Mouse (Mus musculus) gastrocnemius, adult 2 months (tissue): Measurements from ENCODE around the gene Bicra. TPM values are rescaled to one million over a fixed set of nuclear protein-coding genes. Genes with fewer than 3 reads are reported as not detected.
A peak's percentile ranks its signal among the peaks of the same experiment; 100 is the strongest.

Experiments used
- DNase-seq: peaks from one replicate; pipeline ENCODE4 v3.0.0; 2022
- H3K27ac ChIP-seq: fragments of 200-600 bp; 2 replicates; pipeline ENCODE4 v1.8.1; 2022; ENCODE audit warnings: mild to moderate bottlenecking
- H3K4me3 ChIP-seq: fragments of 200-600 bp; 2 replicates; pipeline ENCODE4 v1.8.1; 2022; ENCODE audit warnings: mild to moderate bottlenecking, moderate library complexity
- CTCF ChIP-seq: fragments of 200-600 bp; IDR thresholded peaks from 2 replicates; pipeline ENCODE4 v1.8.1; 2022; ENCODE audit warnings: antibody characterized with exemption, mild to moderate bottlenecking, moderate library complexity
- intact Hi-C: fragments of 180-260 bp; cut with DNase I; formaldehyde crosslinking; loops from one replicate; pipeline ENCODE4 v1.15.1; 2025
- total RNA-seq, 2 experiments: library from RNA; stranded (reverse); gene quantifications; 2 replicates each; pipeline ENCODE4 v1.2.3; 2021

Bicra gene
- total RNA-seq, 2 experiments from 2014 or later, result 6.8 to 7.1 TPM

GRCm38 (mm10) chr7:16009636-16010035, 38.1 kb downstream of the Bicra start:
- H3K4me3 ChIP-seq, result no peak overlapping the region
- intact Hi-C loops, result no loop called here
- no peak for TF ChIP-seq CTCF
- no peak for DNase-seq
- H3K27ac ChIP-seq, result peak overlapping the region; percentile 84

DNA sequence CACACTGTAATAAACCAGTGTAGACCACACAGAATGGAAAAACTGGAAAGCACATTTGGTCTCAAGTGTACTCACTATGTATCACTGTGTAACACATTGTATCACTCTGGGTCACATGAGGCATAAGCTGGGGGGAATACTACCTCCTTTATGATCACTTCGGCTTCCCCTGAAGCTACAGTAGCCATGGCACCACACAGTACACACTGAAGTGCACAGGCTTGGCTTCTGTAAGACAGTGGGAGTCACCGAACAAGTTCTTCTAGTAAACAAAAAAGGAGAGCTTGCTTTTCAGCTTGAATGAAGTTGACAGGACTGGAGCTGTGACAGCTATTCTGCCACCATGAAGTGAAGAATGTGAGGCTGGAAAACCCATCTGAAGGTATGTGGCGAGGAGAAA, 42.7 kb downstream of the Bicra start:
- intact Hi-C loops, result no loop called here
- H3K4me3 ChIP-seq, result peak overlapping the region; percentile 56
- H3K27ac ChIP-seq, result peak overlapping the region; percentile 90
- TF ChIP-seq CTCF, result no peak
- DNase-seq, result no peak

- intact Hi-C loops, result no loop called here
- peak; percentile 65 for DNase-seq
- no peak for TF ChIP-seq CTCF
- Histone ChIP-seq H3K4me3 (peak overlapping the region; percentile 56), H3K27ac (peak overlapping the region; percentile 90)
These were observed 43.4 kb downstream of the Bicra start for GRCm38 (mm10) chr7:16004177-16004856.

DNA sequence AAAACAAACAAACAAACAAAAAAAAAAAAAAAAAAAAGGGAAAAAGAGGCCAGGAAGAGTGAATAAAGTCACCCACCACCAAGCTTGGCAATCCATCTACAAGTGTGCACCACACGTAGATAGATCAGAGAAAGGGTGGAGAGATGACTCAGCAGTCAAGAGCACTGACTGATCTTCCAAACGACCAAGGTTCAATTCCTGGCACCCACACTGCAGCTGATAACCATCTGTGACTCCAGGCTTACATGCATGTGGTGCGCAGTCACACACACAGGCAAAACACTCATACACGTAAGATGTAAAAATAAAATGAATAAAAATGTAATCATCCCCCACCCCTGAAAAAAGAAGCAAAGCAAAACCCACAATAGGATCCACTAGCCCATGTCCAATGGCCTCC, 44.7 kb downstream of the Bicra start:
- DNase-seq, result no peak
- no peak for TF ChIP-seq CTCF
- Histone ChIP-seq H3K27ac (peak overlapping the region; percentile 90), H3K4me3 (no peak overlapping the region)
- intact Hi-C loops, result no loop called here

DNA sequence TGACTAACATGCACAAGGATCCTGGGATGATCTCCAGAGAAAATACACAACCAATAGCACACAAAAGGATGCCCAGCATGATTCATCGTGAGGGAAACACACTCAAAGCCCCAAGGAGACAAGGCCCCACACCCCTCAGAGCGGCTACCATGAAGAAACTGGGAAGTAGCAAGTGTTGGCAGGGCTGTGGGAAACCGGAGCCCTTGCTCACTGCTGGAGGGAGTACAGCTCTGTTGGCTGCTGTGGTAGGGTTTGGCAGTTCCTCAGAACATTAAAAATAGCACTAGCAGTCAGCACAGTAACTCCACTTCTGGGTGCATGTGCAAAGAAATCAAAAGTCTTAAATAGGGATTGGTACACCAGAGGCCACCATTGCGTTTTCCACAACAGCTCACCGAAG, 45.5 kb downstream of the Bicra start:
- TF ChIP-seq CTCF, result no peak
- peak; percentile 93 for DNase-seq
- Histone ChIP-seq H3K4me3 (peak overlapping the region; percentile 45), H3K27ac (peak overlapping the region; percentile 90)
- intact Hi-C loops, result loop anchor here (1.0 kb wide), 1 partner anchor 44 kb away; no protein-coding TSS in a partner anchor

DNA sequence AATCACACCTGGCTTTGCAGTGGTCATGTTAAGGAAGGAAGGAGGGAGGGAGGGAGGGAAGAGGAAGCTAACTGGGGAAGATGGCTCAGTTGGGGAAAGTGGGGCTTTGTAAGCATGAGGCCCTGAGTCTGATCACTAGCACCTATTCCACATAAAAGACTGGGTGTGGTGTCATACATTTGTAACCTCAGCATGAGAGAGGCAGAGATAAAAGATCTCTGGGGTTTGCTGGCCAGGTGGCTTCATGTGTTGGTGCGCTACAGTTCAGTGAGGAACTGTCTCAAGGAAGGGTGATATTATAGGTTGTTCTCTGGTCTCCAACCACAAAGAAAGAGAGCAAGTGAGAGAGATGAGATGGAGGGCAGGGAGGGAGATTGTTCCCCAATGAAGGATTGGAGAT, 46.0 kb downstream of the Bicra start:
- H3K27ac ChIP-seq, result peak overlapping the region; percentile 90
- no peak for TF ChIP-seq CTCF

DNA sequence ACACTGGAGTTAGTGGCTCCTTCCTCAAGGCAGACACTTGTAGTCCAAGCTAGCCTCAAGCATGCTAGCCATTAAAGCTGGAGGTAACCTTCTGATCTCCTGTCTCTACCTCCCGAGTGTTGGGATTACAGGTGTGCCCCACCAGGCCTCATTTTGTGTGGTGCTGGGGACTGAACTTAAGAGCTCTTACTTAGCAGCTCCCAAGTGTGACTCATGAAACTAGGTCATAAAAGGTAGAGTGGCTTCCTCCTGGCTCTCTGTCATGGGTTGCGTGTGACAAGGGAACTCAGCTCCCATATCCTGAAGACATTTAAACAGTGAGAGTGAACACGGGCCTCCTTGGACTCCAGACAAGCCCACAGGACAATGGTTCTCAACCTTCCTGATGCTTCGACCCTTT, 53.9 kb downstream of the Bicra start:
- intact Hi-C loops, result no loop called here

More for the DNA sequence above, 46.0 kb downstream of the Bicra start:
- peak overlapping the region; percentile 45 for H3K4me3 ChIP-seq
- no peak for DNase-seq
- intact Hi-C loops, result loop anchor here (1.0 kb wide), 1 partner anchor 45 kb away; no protein-coding TSS in a partner anchor

DNA sequence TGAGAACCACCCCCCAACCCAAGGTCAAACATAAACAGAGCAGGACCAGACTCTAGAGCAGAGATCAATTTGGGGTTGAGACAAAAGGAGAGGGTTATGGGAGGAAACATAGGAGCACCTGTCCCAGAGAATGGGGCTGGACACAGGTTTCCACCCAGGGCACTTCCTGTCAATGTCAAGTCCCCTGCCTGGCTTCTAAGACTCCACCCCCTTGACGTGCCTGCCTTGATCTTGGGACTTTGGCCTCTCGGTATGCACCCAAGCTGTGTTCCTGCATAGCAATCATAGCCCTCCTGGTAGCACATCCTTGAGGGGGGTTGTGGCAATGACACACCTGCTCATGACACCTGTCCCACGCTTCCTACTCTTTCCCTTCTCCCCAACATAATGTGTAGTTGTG, 54.6 kb downstream of the Bicra start:
- Histone ChIP-seq H3K27ac (no peak overlapping the region), H3K4me3 (no peak overlapping the region)
- intact Hi-C loops, result no loop called here
- DNase-seq, result no peak
- TF ChIP-seq CTCF, result no peak

More for the DNA sequence above, 53.9 kb downstream of the Bicra start:
- H3K4me3 ChIP-seq, result no peak overlapping the region
- no peak for TF ChIP-seq CTCF
- no peak for DNase-seq
- no peak overlapping the region for H3K27ac ChIP-seq

GRCm38 (mm10) chr7:15991764-15992163, 56.0 kb downstream of the Bicra start:
- intact Hi-C loops, result no loop called here
- H3K4me3 ChIP-seq, result no peak overlapping the region
- no peak for DNase-seq
- no peak for TF ChIP-seq CTCF
- H3K27ac ChIP-seq, result no peak overlapping the region

DNA sequence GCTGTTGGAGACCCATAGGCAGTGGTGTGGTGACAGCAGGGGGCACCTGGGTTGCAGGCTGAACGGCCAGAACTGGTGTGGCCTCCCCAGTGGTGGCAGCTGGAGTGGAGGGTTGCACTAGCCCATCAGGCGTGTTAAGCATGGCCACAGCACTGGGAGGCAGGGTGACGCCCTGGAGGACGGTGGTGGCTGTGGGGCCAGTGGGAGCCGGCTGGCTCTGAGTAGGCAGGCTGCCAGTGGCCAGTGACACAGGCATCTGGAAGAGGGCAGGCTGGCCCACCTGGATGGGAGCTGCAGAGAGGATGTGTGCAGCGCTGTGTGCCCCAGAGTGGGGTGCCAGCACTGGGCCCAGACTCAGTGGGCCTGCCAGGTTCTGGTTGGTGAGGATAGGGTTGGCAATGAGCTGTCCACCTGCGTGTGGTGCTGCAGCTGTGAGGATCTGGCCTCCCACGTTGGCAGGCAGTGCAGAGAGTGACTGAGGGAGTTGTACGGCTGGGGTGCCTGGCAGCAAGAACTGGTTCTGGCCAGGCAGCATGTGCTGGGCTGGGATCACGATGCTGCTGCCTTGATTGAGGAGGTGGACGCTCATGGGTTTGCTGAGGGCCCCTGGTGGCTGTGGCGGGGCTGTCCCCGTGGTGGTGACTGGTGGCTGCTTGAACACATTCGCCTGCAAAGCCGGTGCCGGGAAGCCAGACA, 59.9 kb downstream of the Bicra start:
- intact Hi-C loops, result no loop called here
- TF ChIP-seq CTCF, result no peak; the same call in 1 of the 2 replicates
- no peak for DNase-seq
- no peak overlapping the region for H3K4me3 ChIP-seq
- H3K27ac ChIP-seq, result no peak overlapping the region

DNA sequence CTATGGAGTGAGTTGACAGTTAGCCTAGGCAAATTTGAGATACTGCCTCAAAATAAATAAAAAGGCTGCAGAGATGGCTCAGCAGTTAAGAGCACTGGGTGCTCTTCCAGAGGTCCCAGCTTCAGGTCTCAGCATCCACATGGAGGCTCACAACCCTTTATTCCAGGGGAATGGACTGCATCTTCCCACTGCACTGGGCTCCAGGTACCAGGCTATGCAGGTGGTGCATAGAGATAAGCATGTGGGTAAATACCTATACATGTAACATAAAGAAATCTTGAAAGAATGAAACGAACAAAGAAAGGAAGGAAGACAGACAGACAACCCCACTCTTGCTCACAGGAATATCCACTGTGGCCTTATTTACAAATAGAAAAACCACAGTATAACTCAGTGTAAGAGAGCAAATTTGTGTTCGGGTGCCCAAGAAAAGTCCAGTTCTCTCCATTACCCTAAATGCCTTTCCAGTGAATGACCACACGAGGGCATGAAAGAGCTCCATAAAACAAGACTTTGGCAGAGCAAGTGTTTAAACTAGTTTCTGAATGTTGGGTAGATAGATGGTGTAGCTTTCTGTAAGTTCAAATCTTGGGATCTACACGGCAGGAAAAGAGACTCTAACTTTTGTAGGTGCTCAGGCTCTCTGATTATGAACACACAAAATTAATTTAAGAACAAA, 64.9 kb downstream of the Bicra start:
- no peak for DNase-seq
- Histone ChIP-seq H3K27ac (peak overlapping the region; percentile 24; the same call in 1 of the 2 replicates), H3K4me3 (no peak overlapping the region)
- TF ChIP-seq CTCF, result peak; percentile 88
- intact Hi-C loops, result loop anchor here (1.0 to 5.0 kb wide), 2 partner anchors 34 to 69 kb away; no protein-coding TSS in a partner anchor

DNA sequence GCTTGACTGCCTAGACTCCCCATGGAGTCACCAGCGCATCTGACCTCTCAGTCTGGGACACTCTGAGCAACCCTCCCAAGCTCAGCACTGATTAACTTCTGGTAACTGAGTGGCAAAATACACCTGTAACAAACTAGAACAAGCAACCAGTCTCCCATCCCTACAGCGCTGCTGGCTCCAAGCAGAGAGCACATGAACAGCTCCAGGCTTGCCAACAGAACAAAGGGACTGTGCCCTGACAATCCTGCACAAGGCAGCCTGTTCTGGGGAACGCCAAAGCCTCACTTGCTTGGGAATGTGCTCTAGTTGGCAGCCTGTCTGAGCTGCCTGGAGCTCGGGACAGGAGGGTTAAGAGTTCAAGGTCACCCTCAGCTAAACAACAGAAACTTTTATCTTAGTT, 66.2 kb downstream of the Bicra start:
- no peak for DNase-seq
- Histone ChIP-seq H3K27ac (peak overlapping the region; percentile 35; the same call in 1 of the 2 replicates), H3K4me3 (no peak overlapping the region)
- intact Hi-C loops, result loop anchor here (5.0 kb wide), 1 partner anchor 36 kb away; no protein-coding TSS in a partner anchor
- TF ChIP-seq CTCF, result no peak

DNA sequence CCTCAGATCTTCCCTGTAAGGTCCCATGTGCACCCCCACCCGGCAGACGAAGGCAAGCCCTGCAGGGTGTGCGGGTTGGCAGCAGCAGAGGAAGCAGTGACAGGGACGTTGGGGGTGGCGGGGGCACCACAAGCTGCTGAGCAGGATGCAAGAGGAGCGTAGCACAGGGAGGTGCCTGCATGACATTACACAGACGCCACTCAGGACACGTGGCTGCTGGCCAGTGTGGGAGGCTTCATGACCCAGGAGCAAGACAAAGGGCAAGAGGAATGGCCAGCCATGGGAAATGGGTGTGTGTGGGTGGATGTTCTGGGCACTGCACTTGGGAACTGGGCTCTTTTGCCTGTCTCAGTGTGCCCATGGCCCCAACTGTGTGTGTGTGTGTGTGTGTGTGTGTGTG, 67.5 kb downstream of the Bicra start:
- no peak for TF ChIP-seq CTCF
- no peak for DNase-seq
- peak overlapping the region; percentile 40; the same call in 1 of the 2 replicates for H3K27ac ChIP-seq
- no peak overlapping the region for H3K4me3 ChIP-seq
- intact Hi-C loops, result loop anchor here (5.0 kb wide), 1 partner anchor 37 kb away; no protein-coding TSS in a partner anchor
